Mouse (Mus musculus): ENCODE data around the gene Arf4.
"Not testable (repeated sequence)": the region's sequence is repeated elsewhere in the genome, so short reads cannot be mapped to it uniquely, and the experiment has no call there.

Arf4 gene

DNA sequence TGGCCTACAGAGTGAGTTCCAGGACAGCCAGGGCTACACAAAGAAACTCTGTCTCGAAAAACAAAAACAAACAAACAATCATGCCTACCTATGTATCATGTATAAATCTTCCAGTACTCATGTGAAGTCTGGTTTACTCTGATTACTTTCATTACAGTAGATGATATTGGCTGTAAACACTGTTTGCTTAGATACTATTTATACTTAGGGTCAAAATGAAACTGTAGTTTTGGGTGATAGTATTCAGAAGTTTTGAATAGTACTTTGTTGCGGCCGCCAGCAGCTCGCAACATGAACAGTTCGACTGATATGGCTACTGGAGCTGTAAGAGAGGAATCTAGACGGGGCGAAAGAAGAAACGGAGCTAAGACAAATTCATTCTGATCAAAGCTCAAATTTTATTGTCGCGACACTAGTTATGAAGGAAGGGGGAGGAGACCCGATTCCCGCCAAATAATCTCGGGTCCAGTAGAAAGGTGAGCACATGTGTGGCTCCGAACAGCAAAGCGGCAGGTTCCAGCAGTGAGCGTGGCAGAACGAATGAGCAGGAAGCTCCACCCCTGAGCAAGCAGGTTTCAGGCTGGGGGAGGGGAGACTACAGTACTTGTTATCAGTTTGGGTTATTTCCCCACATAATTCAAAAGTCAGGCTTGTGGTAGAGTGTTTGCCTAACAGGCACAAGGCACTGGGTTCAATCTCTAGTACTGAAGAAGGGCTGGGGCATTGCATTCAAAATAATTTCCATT lies 34.2 kb downstream of the Arf4 start:
- not testable (repeated sequence) for H3K27me3 ChIP-seq (ENCODE audit: control insufficient read depth, insufficient read depth, low read length, poor library complexity, severe bottlenecking); DNase-seq (ENCODE audit: low read depth, low spot score); H3K36me3 ChIP-seq (ENCODE audit: control insufficient read depth, insufficient read depth, low read length, poor library complexity, severe bottlenecking)

GRCm38 (mm10) chr14:26674476-26675169 lies 36.7 kb downstream of the Arf4 start:
- H3K27me3 ChIP-seq (ENCODE audit: control insufficient read depth, insufficient read depth, low read length, poor library complexity, severe bottlenecking); DNase-seq (ENCODE audit: low read depth, low spot score); H3K36me3 ChIP-seq (ENCODE audit: control insufficient read depth, insufficient read depth, low read length, poor library complexity, severe bottlenecking): not testable (repeated sequence)

DNA sequence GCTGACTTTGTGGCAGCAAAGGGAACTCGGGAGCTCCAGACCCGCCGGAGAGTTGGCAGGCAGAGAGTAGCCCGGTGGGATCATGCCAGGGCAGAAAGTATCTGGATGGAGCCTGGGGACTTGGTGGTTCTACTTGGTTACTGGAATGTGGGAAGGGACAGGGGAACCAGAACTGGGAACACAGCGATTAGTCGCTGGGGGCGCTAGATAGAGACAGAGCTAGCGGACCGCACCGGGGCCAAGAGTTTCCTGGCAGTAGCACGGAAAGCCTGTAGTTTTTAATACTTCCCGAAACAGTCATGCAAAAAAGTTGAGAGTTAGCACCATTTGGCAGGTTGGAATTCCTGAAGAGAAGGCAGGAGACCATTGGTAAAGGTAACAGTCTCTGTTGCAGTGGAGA lies 37.5 kb downstream of the Arf4 start:
- H3K27me3 ChIP-seq (ENCODE audit: control insufficient read depth, insufficient read depth, low read length, poor library complexity, severe bottlenecking), result no peaks in the 10 kb centered on the region
- no peaks in the 10 kb centered on the region for H3K36me3 ChIP-seq (ENCODE audit: control insufficient read depth, insufficient read depth, low read length, poor library complexity, severe bottlenecking)
- peak; percentile 23 for DNase-seq (ENCODE audit: low read depth, low spot score)

DNA sequence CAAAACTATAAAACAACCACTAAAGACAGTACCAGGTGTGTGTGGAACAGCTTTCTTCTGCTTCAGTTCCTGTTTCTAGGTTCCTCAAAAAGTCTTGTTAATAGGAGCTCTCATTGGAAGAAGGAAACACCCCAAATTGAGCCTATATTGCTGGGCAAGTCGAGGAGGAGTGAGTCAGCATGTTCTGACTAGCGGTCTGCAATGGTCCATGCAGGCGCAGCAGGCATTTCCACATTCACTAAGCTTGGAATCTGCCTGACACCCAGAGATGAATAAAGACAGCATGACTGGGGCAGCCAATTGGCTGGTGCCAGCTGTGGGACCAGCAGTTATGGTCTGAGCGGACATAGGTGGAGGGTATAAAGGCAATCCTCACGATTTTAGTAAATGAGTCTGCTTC lies 37.9 kb downstream of the Arf4 start:
- H3K36me3 ChIP-seq (ENCODE audit: control insufficient read depth, insufficient read depth, low read length, poor library complexity, severe bottlenecking), result no peaks in the 10 kb centered on the region
- peak; percentile 40 for DNase-seq (ENCODE audit: low read depth, low spot score)

GRCm38 (mm10) chr14:26690727-26691126 lies 52.9 kb downstream of the Arf4 start:
- Histone ChIP-seq H3K27me3 (ENCODE audit: control insufficient read depth, insufficient read depth, low read length, poor library complexity, severe bottlenecking) (no peaks in the 10 kb centered on the region), H3K36me3 (ENCODE audit: control insufficient read depth, insufficient read depth, low read length, poor library complexity, severe bottlenecking) (no peaks in the 10 kb centered on the region)
- DNase-seq (ENCODE audit: low read depth, low spot score), result no peak

More for the DNA sequence above, 37.9 kb downstream of the Arf4 start:
- H3K27me3 ChIP-seq (ENCODE audit: control insufficient read depth, insufficient read depth, low read length, poor library complexity, severe bottlenecking), result no peaks in the 10 kb centered on the region

DNA sequence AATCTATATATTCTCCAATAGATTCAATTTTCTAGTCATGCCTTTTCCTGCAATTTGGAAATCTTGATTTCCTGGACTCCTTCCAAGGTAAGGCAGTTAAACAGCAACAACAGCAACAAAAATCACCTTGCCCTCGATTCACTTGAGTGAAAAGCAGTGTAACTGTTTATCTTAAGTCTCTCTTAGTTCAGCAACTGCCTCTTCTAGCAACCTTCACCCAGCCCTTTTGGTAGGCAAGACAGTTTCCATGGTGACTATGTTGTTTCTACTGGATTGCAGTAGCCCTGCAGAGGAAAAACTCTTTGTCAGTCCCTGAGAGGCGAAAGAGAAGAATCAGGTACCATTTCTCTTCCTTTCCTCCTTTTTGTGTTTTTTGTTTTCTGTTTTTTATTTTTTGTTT lies 53.5 kb downstream of the Arf4 start:
- Histone ChIP-seq H3K27me3 (ENCODE audit: control insufficient read depth, insufficient read depth, low read length, poor library complexity, severe bottlenecking) (no peaks in the 10 kb centered on the region), H3K36me3 (ENCODE audit: control insufficient read depth, insufficient read depth, low read length, poor library complexity, severe bottlenecking) (no peaks in the 10 kb centered on the region)
- no peak for DNase-seq (ENCODE audit: low read depth, low spot score)

GRCm38 (mm10) chr14:26692974-26693373 lies 55.1 kb downstream of the Arf4 start, which contains the start of gene Dnah12:
TSS of gene Dnah12 (plus strand) at chr14:26693274.
- H3K27me3 ChIP-seq (ENCODE audit: control insufficient read depth, insufficient read depth, low read length, poor library complexity, severe bottlenecking), result no peaks in the 10 kb centered on the region
- no peak for DNase-seq (ENCODE audit: low read depth, low spot score)
- no peaks in the 10 kb centered on the region for H3K36me3 ChIP-seq (ENCODE audit: control insufficient read depth, insufficient read depth, low read length, poor library complexity, severe bottlenecking)

- DNase-seq (ENCODE audit: low read depth, low spot score), result peak; percentile 67
These were observed 60.0 kb downstream of the Arf4 start for GRCm38 (mm10) chr14:26697912-26698311.

DNA sequence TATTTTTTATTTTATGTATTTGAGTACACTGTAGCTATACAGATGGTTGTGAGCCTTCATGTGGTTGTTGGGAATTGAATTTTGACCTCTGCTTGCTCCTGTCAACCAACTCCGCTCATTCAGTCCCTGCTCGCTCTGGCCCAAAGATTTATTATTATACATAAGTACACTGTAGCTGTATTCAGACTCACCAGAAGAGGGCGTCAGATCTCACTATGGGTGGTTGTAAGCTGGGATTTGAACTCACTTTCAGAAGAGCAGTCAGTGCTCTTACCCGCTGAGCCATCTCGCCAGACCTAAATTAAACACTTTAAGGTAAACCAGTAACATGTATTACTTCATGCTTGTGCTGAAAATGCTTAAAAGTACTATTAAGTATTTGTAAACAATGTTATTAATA lies 67.4 kb downstream of the Arf4 start:
- not testable (repeated sequence) for H3K36me3 ChIP-seq (ENCODE audit: control insufficient read depth, insufficient read depth, low read length, poor library complexity, severe bottlenecking); H3K27me3 ChIP-seq (ENCODE audit: control insufficient read depth, insufficient read depth, low read length, poor library complexity, severe bottlenecking)
- peak; percentile 4 for DNase-seq (ENCODE audit: low read depth, low spot score)

More at GRCm38 (mm10) chr14:26697912-26698311, 60.0 kb downstream of the Arf4 start:
- Histone ChIP-seq H3K27me3 (ENCODE audit: control insufficient read depth, insufficient read depth, low read length, poor library complexity, severe bottlenecking) (no peaks in the 10 kb centered on the region), H3K36me3 (ENCODE audit: control insufficient read depth, insufficient read depth, low read length, poor library complexity, severe bottlenecking) (no peaks in the 10 kb centered on the region)
